Mouse (Mus musculus) small intestine, adult 2 months (tissue): Measurements from ENCODE around the gene Gm5591. TPM values are rescaled to one million over a fixed set of nuclear protein-coding genes. Genes with fewer than 3 reads are reported as not detected.
"Not testable (repeated sequence)": the region's sequence is repeated elsewhere in the genome, so short reads cannot be mapped to it uniquely, and the experiment has no call there.

Experiments used
- H3K27ac ChIP-seq: fragments of 200-500 bp; 2 replicates; pipeline ENCODE4 v1.5.1; 2012; ENCODE audit warnings: low read depth, low read length, control low read depth, inconsistent platforms; ENCODE audit not compliant: insufficient read depth
- H3K27me3 ChIP-seq: fragments of 200-500 bp; 2 replicates; pipeline ENCODE4 v1.6.1; 2012; ENCODE audit warnings: mild to moderate bottlenecking, moderate library complexity, low read length, inconsistent platforms; ENCODE audit not compliant: control insufficient read depth, insufficient read depth
- H3K36me3 ChIP-seq: fragments of 200-500 bp; 2 replicates; pipeline ENCODE4 v1.6.1; 2012; ENCODE audit warnings: mild to moderate bottlenecking, low read length, control low read depth, inconsistent platforms; ENCODE audit not compliant: control insufficient read depth, insufficient read depth
- H3K4me1 ChIP-seq: fragments of 200-500 bp; 2 replicates; pipeline ENCODE4 v1.6.1; 2012; ENCODE audit warnings: low read length, inconsistent platforms, mixed read lengths; ENCODE audit not compliant: control insufficient read depth, insufficient read depth, insufficient read length
- H3K4me3 ChIP-seq: fragments of 200-500 bp; 2 replicates; pipeline ENCODE4 v1.5.1; 2012; ENCODE audit warnings: low read depth, mild to moderate bottlenecking, control low read depth, inconsistent platforms, low read length, moderate library complexity
- WGBS: fragments of 180-500 bp; shearing (Covaris S2); methylation state at CpG from one replicate; pipeline ENCODE4 v1.1.7; 2018; 5-methylcytosine and 5-hydroxymethylcytosine counted together
- polyA plus RNA-seq: library from polyadenylated mRNA; depleted of rRNA; stranded (reverse); fragments of >200 nt; gene quantifications from 2 replicates; pipeline ENCODE4 v1.2.3, GENCODE M21; 2012; rRNA removed

Gm5591 gene
- not detected in 2 replicates for polyA plus RNA-seq

DNA sequence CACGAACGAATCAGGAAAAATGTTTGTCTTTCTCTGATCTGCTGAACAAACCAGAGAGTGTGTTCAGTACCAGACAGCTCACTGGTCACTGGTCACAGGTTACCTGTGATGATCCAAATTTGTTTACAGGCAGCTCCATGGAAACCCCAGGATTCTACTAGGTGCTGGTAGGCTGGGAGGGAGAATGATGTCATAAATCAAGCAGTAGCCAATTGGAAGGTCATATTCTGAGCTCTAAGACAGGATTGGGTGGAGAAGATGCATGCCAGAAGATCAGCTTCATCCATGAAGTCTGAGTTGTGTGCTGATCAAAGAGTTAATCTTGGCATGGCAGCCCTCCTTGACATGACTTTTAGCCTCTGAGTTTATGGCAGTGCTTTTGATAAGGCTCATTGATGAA lies at the start of gene Gm5591:
Gm5591 (minus strand) TSS at position 101 of the 400 bp plus-strand sequence.
- 62% methylated on average over 2 of the region's 2 CpGs for WGBS
- H3K4me1 ChIP-seq, H3K36me3 ChIP-seq, H3K4me3 ChIP-seq, H3K27me3 ChIP-seq, H3K27ac ChIP-seq: not testable (repeated sequence)

DNA sequence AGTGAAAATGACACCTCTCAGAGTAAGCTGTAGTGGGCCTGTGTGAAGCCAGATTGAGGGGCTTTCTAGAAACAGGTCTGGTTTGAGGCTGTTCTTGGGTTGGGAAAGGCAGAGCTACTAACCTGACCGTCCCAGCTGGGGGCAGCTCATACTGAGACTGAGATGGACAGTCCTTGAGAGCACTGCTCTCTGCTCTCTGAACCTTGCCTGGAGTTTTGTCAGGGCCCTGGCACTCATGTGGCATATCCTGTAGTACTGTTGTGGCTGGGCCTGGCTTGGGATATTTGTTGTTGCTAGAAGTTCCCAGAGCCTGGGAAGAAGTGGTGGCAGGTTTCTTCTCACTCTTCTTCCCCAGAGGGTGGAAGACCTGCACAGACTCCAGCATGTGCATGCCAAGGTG lies 39.5 kb downstream of the Gm5591 start:
- H3K36me3 ChIP-seq, H3K27ac ChIP-seq, H3K27me3 ChIP-seq, H3K4me3 ChIP-seq, H3K4me1 ChIP-seq: not testable (repeated sequence)
- WGBS: 79% methylated on average over 1 of the region's 1 CpGs
